ENCODE assay signal across 11 mouse cellular contexts in the genomic region with DNA sequence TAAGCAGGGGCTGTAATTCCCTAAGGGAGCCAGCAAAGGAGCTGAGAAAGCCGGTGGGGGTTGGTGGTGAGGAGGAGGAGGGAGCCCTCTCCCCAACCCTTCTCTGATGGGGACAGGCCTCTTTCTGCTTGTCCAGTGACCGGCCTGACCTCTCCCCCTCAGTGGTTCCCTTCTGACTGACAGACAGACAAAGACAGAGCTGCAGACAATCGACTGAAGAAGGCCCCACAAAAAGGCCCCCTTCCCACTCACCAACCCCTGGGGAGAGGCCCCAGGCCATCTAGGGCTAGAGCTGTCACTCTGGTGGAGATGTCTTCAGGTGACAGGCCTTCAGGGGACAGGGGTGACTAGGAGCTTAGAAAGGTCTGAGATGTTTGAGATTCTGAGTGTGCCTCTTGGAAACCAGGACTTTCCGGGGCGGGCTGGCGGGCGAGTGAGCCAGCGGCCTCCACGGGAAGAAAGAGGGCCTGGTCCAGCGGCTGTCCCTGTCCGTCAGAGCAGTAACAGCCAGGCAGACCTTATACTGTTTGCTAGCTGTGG. TPM values are rescaled to one million over a fixed set of nuclear protein-coding genes. Genes with fewer than 3 reads are reported as not detected.
DNase-seq lines count a peak whose midpoint lies in the region; ATAC-seq lines count a peak whose summit lies in the region.
"Had no signal": no experiment of that assay in that cellular context is flagged by ENCODE, and none has a peak within 500 bp of the region (broad histone marks: within the 10 kb centered on the region; RNA-seq: fewer than 3 reads in every experiment).

No protein-coding gene starts in this region.

- peaks cover 55% of the 10 kb centered on the region for H3K4me1 ChIP-seq in forebrain, embryonic 16.5 days (replicated peaks; ENCODE audit: control insufficient read depth, insufficient read depth, low read length)
- H3K4me1 ChIP-seq in limb, embryonic 13.5 days, result peaks cover 44% of the 10 kb centered on the region

- H3K4me2 ChIP-seq in forebrain, embryonic 16.5 days (ENCODE audit: low read length), result no peak overlapping the region
- H3K4me2 ChIP-seq in limb, embryonic 13.5 days (replicated peaks), result peak overlapping the region; percentile 44
- H3K4me2 ChIP-seq: lung, embryonic 15.5 days had no signal

- no peak overlapping the region for H3K9ac ChIP-seq in forebrain, embryonic 16.5 days (replicated peaks; ENCODE audit: low read depth, low read length)
- H3K9ac ChIP-seq in limb, embryonic 13.5 days, result peak overlapping the region; percentile 51
- H3K9ac ChIP-seq: lung, embryonic 15.5 days had no signal

- no peak for ATAC-seq in forebrain, embryonic 16.5 days
- no peak for ATAC-seq in limb, embryonic 13.5 days (ENCODE audit: low FRiP score, low read depth)

- no peaks in the 10 kb centered on the region for H3K36me3 ChIP-seq in forebrain, embryonic 16.5 days (ENCODE audit: control insufficient read depth, insufficient read depth)
- H3K36me3 ChIP-seq in limb, embryonic 13.5 days, result no peaks in the 10 kb centered on the region
- H3K36me3 ChIP-seq: G1E; lung, embryonic 15.5 days had no signal

- no peaks in the 10 kb centered on the region for H3K9me3 ChIP-seq in forebrain, embryonic 16.5 days (ENCODE audit: control insufficient read depth, low read length)
- no peaks in the 10 kb centered on the region for H3K9me3 ChIP-seq in limb, embryonic 13.5 days
- H3K9me3 ChIP-seq: G1E; lung, embryonic 15.5 days had no signal

- H3K27ac ChIP-seq in forebrain, embryonic 16.5 days (ENCODE audit: low read length), result peak overlapping the region; percentile 89
- peak overlapping the region; percentile 58 for H3K27ac ChIP-seq in limb, embryonic 13.5 days
- H3K27ac ChIP-seq: kidney, postnatal 0 days; lung, embryonic 15.5 days had no signal

- WGBS in forebrain, embryonic 16.5 days, result 13% methylated on average over 11 of the region's 11 CpGs
- 29% methylated on average over 11 of the region's 11 CpGs for WGBS in limb, embryonic 13.5 days

- H3K27me3 ChIP-seq in forebrain, embryonic 16.5 days (replicated peaks; ENCODE audit: control insufficient read depth, insufficient read depth, low read length), result no peaks in the 10 kb centered on the region
- H3K27me3 ChIP-seq in limb, embryonic 13.5 days, result peaks cover 15% of the 10 kb centered on the region

- peak; percentile 41 to 49 for DNase-seq in right cerebral cortex, postnatal 10 days (ENCODE audit: low spot score in 2 of 2)
- DNase-seq in right cerebral cortex, postnatal 36 days (ENCODE audit: low spot score in 2 of 2), result no peak
- peak; percentile 69 for DNase-seq in retina, postnatal 1 day
- no peak for DNase-seq in kidney, adult 8-10 months
- no peak for DNase-seq in spleen, postnatal 4 days (ENCODE audit: low spot score in 2 of 2)
- DNase-seq in cerebellum, adult 18-20 months, result no peak

- H3K4me3 ChIP-seq in forebrain, embryonic 16.5 days (replicated peaks; ENCODE audit: low read length), result no peak overlapping the region
- no peak overlapping the region for H3K4me3 ChIP-seq in limb, embryonic 13.5 days
- H3K4me3 ChIP-seq: lung, embryonic 15.5 days had no signal

RNA-seq across cellular contexts. Expression of a gene that starts 24.0 kb away (rescaled TPM):
- polyA plus RNA-seq in forebrain, embryonic 16.5 days (2015; fragmentation: Nextera tagmentation; extraction: Ambion mirVana), result 10.4 and 16.6 TPM in 2 replicates
- polyA plus RNA-seq in limb, embryonic 13.5 days (2015; fragmentation: Nextera tagmentation; extraction: Ambion mirVana), result 140 and 149 TPM in 2 replicates

RNA-seq across cellular contexts. Expression of a gene that starts 42.6 kb away (rescaled TPM):
- polyA plus RNA-seq in forebrain, embryonic 16.5 days (2015; fragmentation: Nextera tagmentation; extraction: Ambion mirVana), result 103 and 106 TPM in 2 replicates
- polyA plus RNA-seq in limb, embryonic 13.5 days (2015; fragmentation: Nextera tagmentation; extraction: Ambion mirVana), result 87.0 and 92.3 TPM in 2 replicates

RNA-seq across cellular contexts. Expression of a gene that starts 43.9 kb away (rescaled TPM):
- 64.8 and 68.2 TPM in 2 replicates for polyA plus RNA-seq in forebrain, embryonic 16.5 days (2015; fragmentation: Nextera tagmentation; extraction: Ambion mirVana)
- polyA plus RNA-seq in limb, embryonic 13.5 days (2015; fragmentation: Nextera tagmentation; extraction: Ambion mirVana), result 68.6 and 69.3 TPM in 2 replicates

RNA-seq across cellular contexts. Expression of a gene that starts 54.2 kb away (rescaled TPM):
- polyA plus RNA-seq in forebrain, embryonic 16.5 days (2015; fragmentation: Nextera tagmentation; extraction: Ambion mirVana), result 0.19 and 0.27 TPM in 2 replicates
- 0.60 and 0.97 TPM in 2 replicates for polyA plus RNA-seq in limb, embryonic 13.5 days (2015; fragmentation: Nextera tagmentation; extraction: Ambion mirVana)

Comparison
In these comparisons a context has a peak if more than half of its experiments do, and no peak if none do; other contexts are left out.
1. DNase-seq: peak in right cerebral cortex, postnatal 10 days (2 of 2) and retina, postnatal 1 day (single experiment); none in right cerebral cortex, postnatal 36 days (0 of 2), kidney, adult 8-10 months (0 of 2), spleen, postnatal 4 days (0 of 2) and cerebellum, adult 18-20 months (0 of 2).